Mouse (Mus musculus) frontal cortex, postnatal 36 days (tissue): Measurements from ENCODE around the gene Olfr995.
A peak's percentile ranks its signal among the peaks of the same experiment; 100 is the strongest.

ENCODE experiments used
- DNase-seq, 2 experiments: peaks; one replicate each; pipeline ENCODE4 v3.0.0; 2022; ENCODE audit warnings: low spot score in 2 of 2

Olfr995 gene

GRCm38 (mm10) chr2:85443539-85443938 lies at the start of gene Olfr995:
Gene Olfr995, minus strand, starts transcription at chr2:85443639.
- no peak for DNase-seq

GRCm38 (mm10) chr2:85490396-85490795 lies 47.0 kb upstream of the Olfr995 start:
- DNase-seq: no peak

- DNase-seq: no peak
Observed at GRCm38 (mm10) chr2:85466801-85467325, 23.4 kb upstream of the Olfr995 start.

- DNase-seq: no peak
Observed at GRCm38 (mm10) chr2:85442546-85442945, 893 bp downstream of the Olfr995 start.

GRCm38 (mm10) chr2:85436351-85436750 lies 7.1 kb downstream of the Olfr995 start, which contains the start of gene Olfr994:
Gene Olfr994, minus strand, starts transcription at chr2:85436451.
- no peak for DNase-seq

GRCm38 (mm10) chr2:85425893-85426292 lies 17.5 kb downstream of the Olfr995 start:
- peak in 1 of 2 experiments; percentile 37 for DNase-seq

GRCm38 (mm10) chr2:85414777-85415176 lies 28.7 kb downstream of the Olfr995 start, which contains the start of gene Olfr993:
Gene Olfr993, minus strand, starts transcription at chr2:85414877.
- no peak for DNase-seq

GRCm38 (mm10) chr2:85409369-85409768 lies 34.1 kb downstream of the Olfr995 start, which contains the start of gene Olfr992:
Gene Olfr992, minus strand, starts transcription at chr2:85409469.
- DNase-seq: no peak
